Mouse (Mus musculus) testis, adult 2 months (tissue): Measurements from ENCODE around the gene Hmgb3.

Experiments
- CTCF ChIP-seq: fragments of 200-500 bp; IDR thresholded peaks from 2 replicates; pipeline ENCODE4 v1.5.1; 2012; ENCODE audit warnings: low read depth, mild to moderate bottlenecking, inconsistent platforms, low read length, moderate library complexity; ENCODE audit not compliant: control insufficient read depth, insufficient read depth, insufficient replicate concordance
- POLR2A ChIP-seq: fragments of 200-500 bp; IDR thresholded peaks from 2 replicates; pipeline ENCODE4 v1.6.1; 2012; ENCODE audit warnings: low read depth, mild to moderate bottlenecking, inconsistent platforms, low read length, moderate library complexity; ENCODE audit not compliant: control insufficient read depth

- TF ChIP-seq CTCF (no peak), POLR2A (no peak)
Observed at GRCm38 (mm10) chrX:71575550-71575949, 19.8 kb downstream of the Hmgb3 start.
